Mouse (Mus musculus) forebrain, embryonic 16.5 days (tissue): ENCODE data around the gene Tmeff1. TPM values are rescaled to one million over a fixed set of nuclear protein-coding genes. Genes with fewer than 3 reads are reported as not detected.

Experiments used
- ATAC-seq: fragments of 200-750 bp; cut with Nextera tagmentation; 2 replicates; pipeline ENCODE4 v1.8.0; 2017; ENCODE audit warnings: mild to moderate bottlenecking, moderate library complexity
- H3K27ac ChIP-seq: fragments of 300-500 bp; sonication (generic); 2 replicates; pipeline ENCODE4 v1.5.1; 2014; ENCODE audit warnings: low read length, control low read depth
- H3K27me3 ChIP-seq: fragments of 300-500 bp; sonication (generic); replicated peaks from 2 replicates; pipeline ENCODE4 v1.6.1; 2014; ENCODE audit warnings: low read length; ENCODE audit not compliant: control insufficient read depth, insufficient read depth
- H3K36me3 ChIP-seq: fragments of 300-500 bp; sonication (generic); 2 replicates; pipeline ENCODE4 v1.6.1; 2014; ENCODE audit not compliant: control insufficient read depth, insufficient read depth
- H3K4me1 ChIP-seq: fragments of 300-500 bp; sonication (generic); replicated peaks from 2 replicates; pipeline ENCODE4 v1.6.1; 2014; ENCODE audit warnings: low read length; ENCODE audit not compliant: control insufficient read depth, insufficient read depth
- H3K4me2 ChIP-seq: fragments of 300-500 bp; sonication (generic); 2 replicates; pipeline ENCODE4 v1.6.1; 2014; ENCODE audit warnings: mild to moderate bottlenecking, low read length, control low read depth
- H3K4me3 ChIP-seq: fragments of 300-500 bp; sonication (generic); replicated peaks from 2 replicates; pipeline ENCODE4 v1.5.1; 2014; ENCODE audit warnings: mild to moderate bottlenecking, low read length, control low read depth
- H3K9ac ChIP-seq: fragments of 300-500 bp; sonication (generic); replicated peaks from 2 replicates; pipeline ENCODE4 v1.6.1; 2014; ENCODE audit warnings: low read depth, low read length, control low read depth
- H3K9me3 ChIP-seq: fragments of 300-500 bp; sonication (generic); 2 replicates; pipeline ENCODE4 v1.6.1; 2016; ENCODE audit warnings: low read length; ENCODE audit not compliant: control insufficient read depth
- WGBS: fragments of 180-500 bp; shearing (Covaris S2); extraction: QIAGEN DNeasy Blood & Tissue Kit; methylation state at CpG from one replicate; pipeline ENCODE4 v1.1.7; 2014; 5-methylcytosine and 5-hydroxymethylcytosine counted together
- polyA plus RNA-seq: library from polyadenylated mRNA; unstranded; fragments of >200 nt; fragmentation: Nextera tagmentation; extraction: Ambion mirVana; gene quantifications from 2 replicates; pipeline ENCODE4 v1.2.1, GENCODE M21; 2015

The Tmeff1 gene
- polyA plus RNA-seq, 1 experiment from 2014 or later: 205 TPM

DNA sequence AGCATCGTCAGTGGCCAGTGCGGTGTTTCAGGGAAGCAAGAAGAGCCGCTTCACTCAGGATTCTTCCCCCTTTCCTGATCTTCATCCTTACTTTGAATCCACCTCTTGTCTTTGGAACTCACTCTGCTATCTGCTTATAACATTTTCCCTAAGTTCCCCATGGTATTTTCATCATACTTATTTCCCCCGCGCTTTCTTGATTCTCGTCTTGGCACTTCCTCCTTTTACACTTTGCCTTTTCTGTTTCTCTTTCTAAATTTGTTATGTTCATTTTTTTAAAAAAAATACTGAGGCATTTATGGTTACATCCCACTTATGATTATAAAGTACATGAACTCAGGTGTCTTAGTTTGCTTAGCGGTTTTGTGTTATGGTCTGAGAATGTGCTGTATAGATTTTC is 7.9 kb downstream of the Tmeff1 start:
- H3K4me1 ChIP-seq: peaks cover 4% of the 10 kb centered on the region
- no peak overlapping the region for H3K27ac ChIP-seq
- ATAC-seq: no peak
- WGBS: 91% methylated on average over 7 of the region's 7 CpGs
- H3K4me2 ChIP-seq: no peak overlapping the region
- no peak overlapping the region for H3K4me3 ChIP-seq
- no peaks in the 10 kb centered on the region for H3K36me3 ChIP-seq
- no peaks in the 10 kb centered on the region for H3K9me3 ChIP-seq
- H3K9ac ChIP-seq: no peak overlapping the region
- no peaks in the 10 kb centered on the region for H3K27me3 ChIP-seq

DNA sequence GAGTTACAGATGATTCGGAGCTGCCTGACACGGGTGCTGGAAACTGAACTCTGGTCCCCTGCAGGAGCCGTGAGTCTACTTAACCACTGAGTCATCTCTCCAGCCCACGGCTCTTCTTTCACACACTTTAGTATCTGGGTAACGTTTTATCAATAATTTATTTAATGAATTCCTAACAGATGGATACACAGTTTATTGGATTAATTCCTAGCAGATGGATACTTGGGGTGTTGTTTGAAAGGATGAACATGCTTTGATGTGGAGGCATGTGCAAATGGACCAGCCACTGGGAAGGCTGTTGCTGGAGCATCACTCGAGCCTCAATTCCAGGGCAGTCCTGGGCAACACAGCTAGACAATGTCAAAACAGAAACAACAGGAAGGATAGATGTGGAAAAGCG is 11.1 kb downstream of the Tmeff1 start:
- ATAC-seq: no peak; the same call in 1 of the 2 replicates

DNA sequence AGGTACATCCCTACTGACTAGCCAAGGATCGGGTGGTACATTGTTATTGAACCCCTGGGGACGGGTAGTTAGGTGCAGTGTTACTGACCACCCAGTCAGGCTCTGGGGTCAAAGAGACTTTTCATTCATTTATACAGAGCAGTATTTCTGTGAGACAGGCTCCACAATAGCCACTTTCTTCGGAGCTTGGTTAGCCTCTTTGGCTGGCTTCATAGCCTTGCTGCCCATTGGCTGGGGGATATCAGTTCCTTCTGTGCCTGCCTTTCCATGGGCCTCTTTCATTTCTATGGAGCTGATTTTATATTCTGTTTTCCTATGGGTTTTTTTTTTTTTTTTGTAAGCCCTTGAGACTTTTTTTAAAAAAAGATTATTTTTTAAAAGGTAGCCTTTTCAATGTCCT is 20.7 kb downstream of the Tmeff1 start:
- H3K36me3 ChIP-seq: peaks cover 5% of the 10 kb centered on the region; the same call in 1 of the 2 replicates
- no peak overlapping the region for H3K9ac ChIP-seq
- H3K27me3 ChIP-seq: no peaks in the 10 kb centered on the region
- WGBS: 30% methylated on average over 3 of the region's 3 CpGs
- no peaks in the 10 kb centered on the region for H3K9me3 ChIP-seq
- H3K27ac ChIP-seq: no peak overlapping the region
- H3K4me1 ChIP-seq: peaks cover 6% of the 10 kb centered on the region
- no peak overlapping the region for H3K4me3 ChIP-seq
- no peak for ATAC-seq
- no peak overlapping the region for H3K4me2 ChIP-seq

More for the DNA sequence above, 11.1 kb downstream of the Tmeff1 start:
- Histone ChIP-seq H3K9ac (no peak overlapping the region), H3K4me2 (no peak overlapping the region), H3K27me3 (no peaks in the 10 kb centered on the region), H3K36me3 (no peaks in the 10 kb centered on the region), H3K9me3 (no peaks in the 10 kb centered on the region), H3K4me3 (no peak overlapping the region), H3K27ac (no peak overlapping the region), H3K4me1 (peaks cover 10% of the 10 kb centered on the region)
- WGBS: 78% methylated on average over 7 of the region's 7 CpGs

DNA sequence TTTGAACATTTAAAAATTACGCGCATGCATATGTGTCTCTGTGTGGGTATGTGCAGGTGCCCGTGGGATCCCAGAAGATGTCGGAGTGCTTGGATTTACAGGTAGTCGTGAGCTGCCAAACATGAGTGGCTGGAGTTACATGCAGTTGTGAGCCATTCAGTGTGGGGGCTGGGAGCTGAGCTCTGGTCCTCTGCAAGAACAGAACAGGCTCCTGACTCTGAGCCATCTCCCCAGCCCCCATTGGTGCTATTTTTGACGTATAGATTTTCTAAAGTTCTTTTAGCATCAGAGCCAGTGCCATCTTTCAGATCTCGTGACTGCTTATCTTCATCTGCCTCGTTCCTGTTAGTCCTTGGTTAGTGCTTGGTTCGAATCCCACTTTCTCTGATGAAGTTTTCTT is 24.5 kb downstream of the Tmeff1 start:
- Histone ChIP-seq H3K9ac (no peak overlapping the region), H3K4me1 (no peaks in the 10 kb centered on the region), H3K4me2 (no peak overlapping the region), H3K27me3 (no peaks in the 10 kb centered on the region), H3K9me3 (no peaks in the 10 kb centered on the region), H3K27ac (no peak overlapping the region), H3K36me3 (peaks cover 5% of the 10 kb centered on the region; the same call in 1 of the 2 replicates), H3K4me3 (no peak overlapping the region)
- 89% methylated on average over 9 of the region's 9 CpGs for WGBS
- ATAC-seq: no peak

DNA sequence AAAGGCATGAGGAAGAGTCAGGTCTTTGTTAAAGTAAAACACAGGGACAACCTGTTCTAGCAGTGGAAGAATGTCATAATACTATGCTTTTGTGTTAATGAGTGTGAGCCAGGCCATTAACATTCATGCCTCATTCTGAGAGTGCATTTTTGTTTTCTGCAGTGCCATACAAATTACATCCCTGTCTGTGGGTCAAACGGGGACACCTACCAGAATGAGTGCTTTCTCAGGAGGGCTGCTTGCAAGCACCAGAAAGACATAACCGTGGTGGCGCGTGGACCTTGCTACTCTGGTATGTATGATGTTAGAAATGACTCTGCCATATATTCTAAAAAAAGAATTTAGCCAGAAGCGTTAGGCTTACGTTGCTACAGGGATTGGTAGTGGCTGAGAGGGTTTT is 25.3 kb downstream of the Tmeff1 start:
- Histone ChIP-seq H3K4me2 (no peak overlapping the region), H3K36me3 (peaks cover 5% of the 10 kb centered on the region; the same call in 1 of the 2 replicates), H3K4me1 (no peaks in the 10 kb centered on the region), H3K9ac (no peak overlapping the region), H3K4me3 (no peak overlapping the region), H3K27me3 (no peaks in the 10 kb centered on the region), H3K27ac (no peak overlapping the region), H3K9me3 (no peaks in the 10 kb centered on the region)
- 76% methylated on average over 6 of the region's 6 CpGs for WGBS
- no peak for ATAC-seq

DNA sequence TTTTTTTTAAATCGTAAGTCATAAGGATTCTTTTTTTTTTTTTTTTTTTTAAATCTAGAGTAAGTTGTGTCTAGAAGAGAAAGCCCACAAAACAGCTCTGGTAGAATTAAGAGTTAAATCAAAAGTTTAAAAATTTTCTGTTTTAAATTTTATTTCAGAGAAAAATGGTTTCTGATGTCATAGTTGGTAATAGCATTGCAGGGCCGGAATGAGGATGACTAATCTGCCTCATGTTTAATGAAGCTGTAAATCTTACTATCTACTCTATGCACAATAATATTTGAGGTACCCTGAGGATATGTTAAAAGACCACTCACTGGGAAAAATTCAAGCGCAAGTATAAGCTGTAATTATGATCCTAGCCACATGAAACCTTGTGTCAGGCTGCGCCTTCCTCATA is 30.5 kb downstream of the Tmeff1 start:
- Histone ChIP-seq H3K27ac (no peak overlapping the region), H3K9ac (no peak overlapping the region), H3K4me3 (no peak overlapping the region), H3K4me1 (no peaks in the 10 kb centered on the region), H3K4me2 (no peak overlapping the region), H3K9me3 (no peaks in the 10 kb centered on the region), H3K27me3 (no peaks in the 10 kb centered on the region), H3K36me3 (peaks cover 9% of the 10 kb centered on the region)
- WGBS: 91% methylated on average over 4 of the region's 4 CpGs
- no peak for ATAC-seq

DNA sequence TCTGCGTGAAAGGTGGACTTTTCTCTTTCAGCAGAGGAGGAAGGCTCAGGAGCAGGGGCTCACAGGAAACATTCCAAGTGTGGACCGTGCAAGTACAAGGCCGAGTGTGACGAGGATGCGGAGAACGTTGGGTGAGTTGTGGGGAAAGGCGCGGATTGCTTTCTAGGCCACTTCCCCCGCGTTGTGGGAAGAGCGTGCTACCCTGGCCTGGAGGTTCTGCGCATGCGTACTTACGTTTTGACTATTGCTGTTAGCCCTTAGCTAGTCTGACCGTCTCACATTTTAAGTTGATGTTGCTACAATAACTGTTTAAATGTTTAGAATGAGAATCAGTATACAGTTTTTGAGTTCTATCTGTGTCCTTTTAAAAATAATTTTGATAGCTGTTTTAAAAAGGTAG is 32.2 kb downstream of the Tmeff1 start:
- Histone ChIP-seq H3K27ac (no peak overlapping the region), H3K27me3 (no peaks in the 10 kb centered on the region), H3K4me2 (no peak overlapping the region), H3K4me1 (no peaks in the 10 kb centered on the region), H3K9ac (no peak overlapping the region), H3K4me3 (no peak overlapping the region), H3K9me3 (no peaks in the 10 kb centered on the region), H3K36me3 (peaks cover 12% of the 10 kb centered on the region)
- 97% methylated on average over 15 of the region's 15 CpGs for whole genome bisulfite sequencing
- ATAC-seq: no peak

DNA sequence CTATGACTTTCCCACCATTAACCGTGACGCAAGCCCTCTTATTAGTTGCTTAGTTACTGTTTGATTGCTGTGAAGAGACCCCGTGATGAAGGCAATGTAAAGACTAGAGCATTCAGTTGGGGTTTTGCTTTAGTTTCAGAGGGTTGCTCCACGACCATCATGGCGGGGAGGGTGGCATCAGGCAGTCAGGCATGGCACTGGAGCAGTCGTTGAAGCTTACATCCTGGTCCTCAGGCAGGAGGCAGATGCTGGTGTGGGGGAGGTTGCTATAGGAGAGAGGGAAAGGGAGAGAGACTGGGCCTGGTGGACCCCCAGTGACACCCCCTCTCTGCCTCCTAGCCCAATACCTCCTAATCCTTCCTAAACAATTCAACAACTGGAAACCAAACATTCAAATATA is 35.1 kb downstream of the Tmeff1 start:
- WGBS: 93% methylated on average over 6 of the region's 6 CpGs
- Histone ChIP-seq H3K4me3 (no peak overlapping the region), H3K4me2 (no peak overlapping the region), H3K9me3 (no peaks in the 10 kb centered on the region), H3K27ac (no peak overlapping the region), H3K4me1 (no peaks in the 10 kb centered on the region), H3K27me3 (no peaks in the 10 kb centered on the region), H3K36me3 (peaks cover 18% of the 10 kb centered on the region), H3K9ac (no peak overlapping the region)
- ATAC-seq: no peak

DNA sequence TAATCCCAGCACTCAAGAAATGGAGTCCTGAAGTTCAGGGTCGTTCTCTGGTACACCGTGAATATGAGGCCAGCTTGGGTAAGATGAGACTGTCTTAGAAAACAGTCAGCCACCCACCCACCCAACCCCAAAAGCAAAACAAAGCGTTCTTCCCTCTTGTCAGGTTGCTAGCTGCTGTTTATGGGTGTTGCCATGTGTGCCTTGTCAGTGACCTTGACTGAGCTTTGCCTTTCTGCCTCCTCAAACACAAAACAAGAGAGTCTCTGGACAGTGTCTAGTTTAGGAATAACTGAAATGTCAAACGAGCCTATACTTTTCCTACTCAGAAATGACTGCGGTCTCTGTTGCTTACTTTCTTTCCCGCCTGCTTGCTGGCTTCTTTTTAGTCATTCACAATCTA is 37.3 kb downstream of the Tmeff1 start:
- Histone ChIP-seq H3K4me1 (peaks cover 3% of the 10 kb centered on the region; the same call in 1 of the 2 replicates), H3K36me3 (peaks cover 14% of the 10 kb centered on the region), H3K4me3 (no peak overlapping the region), H3K9ac (no peak overlapping the region), H3K27me3 (no peaks in the 10 kb centered on the region), H3K9me3 (no peaks in the 10 kb centered on the region), H3K27ac (no peak overlapping the region), H3K4me2 (no peak overlapping the region)
- WGBS: 92% methylated on average over 6 of the region's 6 CpGs
- no peak for ATAC-seq

DNA sequence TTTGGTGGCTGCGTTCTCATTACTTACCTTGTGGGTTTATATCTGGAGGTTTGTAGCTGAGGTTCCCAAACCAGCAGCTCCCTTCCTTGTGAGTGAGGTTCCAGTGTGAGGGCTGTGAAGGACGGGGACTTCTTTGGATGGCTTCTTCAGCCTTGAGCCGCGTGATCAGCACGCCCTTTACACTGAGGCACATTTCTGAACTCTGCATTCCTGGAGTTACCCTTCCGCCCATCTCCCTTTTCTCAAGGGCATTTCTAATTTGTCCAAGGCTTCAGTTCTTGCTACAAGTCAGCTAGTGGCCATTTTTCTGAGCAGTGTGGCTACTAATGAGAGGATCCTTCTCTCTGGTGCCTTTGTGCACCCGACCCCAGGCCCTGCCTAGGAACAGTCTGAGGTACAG is 38.0 kb downstream of the Tmeff1 start:
- Histone ChIP-seq H3K4me1 (peaks cover 3% of the 10 kb centered on the region; the same call in 1 of the 2 replicates), H3K36me3 (peaks cover 15% of the 10 kb centered on the region), H3K27ac (no peak overlapping the region), H3K4me3 (no peak overlapping the region), H3K9me3 (no peaks in the 10 kb centered on the region), H3K4me2 (no peak overlapping the region), H3K9ac (no peak overlapping the region), H3K27me3 (no peaks in the 10 kb centered on the region)
- WGBS: 91% methylated on average over 7 of the region's 7 CpGs
- ATAC-seq: no peak
